Mouse (Mus musculus): ENCODE measurements at regions not wholly inside any gene's neighbourhood (a gene's known extent, or its start where the extent isn't known, plus 50 kb on each side); places are given as distances from the start of the nearest gene placed in this dataset.
A peak's percentile ranks its signal among the peaks of the same experiment; 100 is the strongest.

DNA sequence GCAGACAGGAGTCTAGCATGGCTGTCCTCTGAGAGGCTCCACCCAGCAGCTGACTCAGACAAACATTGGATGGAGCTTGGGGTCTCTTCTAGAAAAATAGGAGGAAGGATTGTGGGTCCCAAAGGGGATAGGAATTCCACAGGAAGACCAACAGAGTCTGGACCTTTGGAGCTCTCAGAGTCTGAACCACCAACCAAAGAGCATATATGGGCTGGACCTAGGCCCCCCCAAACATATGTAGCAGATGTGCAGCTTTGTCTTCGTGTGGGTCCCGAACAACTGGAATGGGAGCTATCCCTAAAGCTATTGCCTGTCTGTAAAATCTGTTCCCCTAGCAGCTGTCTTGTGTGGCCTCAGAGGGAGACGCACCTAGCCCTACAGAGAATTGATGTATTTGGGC lies 50.1 kb upstream of the Cpm start:
- DNase-seq (ENCODE audit: low spot score in 2 of 2) = no peak

DNA sequence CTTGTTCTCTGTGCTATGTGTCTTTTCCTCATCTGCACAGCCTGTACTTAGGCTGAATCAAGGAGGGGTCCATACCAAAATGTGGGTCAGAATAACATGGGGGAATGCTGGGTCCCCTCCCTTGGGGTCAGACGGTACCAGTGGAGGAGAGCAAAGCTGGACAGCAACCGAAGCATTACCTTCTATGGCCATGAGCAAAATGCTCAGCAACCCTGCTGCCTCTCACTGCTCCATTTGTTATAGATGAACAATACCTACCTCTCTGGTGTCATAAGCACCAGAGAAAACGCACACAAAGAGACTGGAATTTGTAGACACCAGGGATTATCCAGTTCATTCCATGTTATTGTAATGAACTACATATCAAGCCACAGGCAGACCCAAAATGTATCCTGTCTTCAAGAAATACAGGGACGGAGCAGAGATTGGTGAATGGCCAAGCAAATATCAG lies 50.6 kb upstream of the Cpm start:
- DNase-seq (ENCODE audit: low spot score in 2 of 2) = no peak

DNA sequence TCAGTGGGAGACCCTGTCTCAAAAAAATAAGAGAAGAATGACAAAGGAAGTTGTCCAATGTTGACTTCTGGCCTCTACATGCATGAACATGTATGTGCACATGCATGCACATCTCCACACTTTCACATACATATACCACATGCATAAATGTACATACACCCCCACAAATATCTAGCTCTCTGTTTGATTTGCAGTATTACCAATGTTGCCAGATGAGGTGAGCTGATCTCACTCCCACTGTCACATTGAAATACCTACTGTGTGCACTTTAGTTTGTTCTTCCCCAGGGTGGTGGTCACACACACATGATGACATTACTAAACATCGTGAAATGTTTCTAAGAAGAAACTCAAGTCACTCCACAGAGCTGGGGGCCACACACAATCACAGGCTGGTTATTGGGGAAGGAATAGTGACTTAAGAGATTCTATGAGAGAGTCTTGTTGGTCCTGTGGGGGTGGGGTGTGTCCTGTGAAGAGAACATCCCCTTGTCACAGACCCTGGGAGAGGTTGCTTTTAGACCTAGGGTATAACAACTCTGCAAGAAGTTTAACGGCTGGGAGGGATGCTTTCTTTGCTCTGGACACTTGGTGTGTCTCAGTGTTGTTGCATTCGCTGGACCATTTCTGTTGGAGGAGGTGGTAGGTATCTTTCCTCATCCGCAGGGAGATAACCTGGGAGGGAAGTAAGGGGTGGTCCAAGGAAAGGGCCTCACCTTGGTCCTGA lies 51.2 kb upstream of the Cpm start:
- no peak for DNase-seq (ENCODE audit: low spot score in 2 of 2)

DNA sequence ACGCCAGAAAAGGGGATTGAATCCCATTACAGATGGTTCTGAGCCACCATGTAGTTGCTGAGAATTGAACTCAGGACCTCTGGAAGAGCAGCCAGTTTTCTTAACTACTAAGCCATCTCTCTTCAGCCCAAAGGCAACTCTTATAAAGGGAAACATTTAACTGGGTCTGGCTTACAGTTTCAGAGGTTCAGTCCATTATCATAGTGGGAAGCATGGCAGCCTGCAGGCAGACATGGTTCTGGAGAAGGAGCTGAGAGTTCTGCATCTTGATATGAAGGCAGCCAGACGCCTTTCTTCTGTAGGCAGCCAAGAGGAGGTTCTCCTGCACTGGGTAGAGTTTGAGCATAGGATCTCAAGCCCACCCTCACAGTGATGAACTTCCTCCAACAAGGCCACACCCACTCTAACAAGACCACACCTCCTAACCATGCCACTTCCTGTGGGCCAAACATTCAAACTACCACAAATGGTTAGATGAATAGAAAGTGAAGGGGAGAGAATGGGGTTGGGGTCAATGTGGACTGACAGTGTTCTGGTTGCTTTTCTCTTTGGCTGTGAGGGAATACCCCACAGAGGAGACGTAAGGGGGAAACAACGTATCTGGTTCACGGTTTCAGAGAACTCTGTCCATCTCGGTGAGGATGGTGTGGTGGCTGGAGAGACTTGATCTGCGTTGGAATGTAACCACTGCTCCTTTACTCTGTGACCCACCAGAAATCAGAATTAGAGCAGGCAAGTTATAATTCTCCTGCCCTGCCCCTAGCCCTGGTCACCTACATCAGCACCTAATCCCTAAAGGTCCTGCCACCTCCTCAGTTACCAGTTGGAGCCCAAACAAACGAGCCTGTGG lies 52.2 kb upstream of the Cpm start:
- DNase-seq (ENCODE audit: low spot score in 2 of 2) = no peak

DNA sequence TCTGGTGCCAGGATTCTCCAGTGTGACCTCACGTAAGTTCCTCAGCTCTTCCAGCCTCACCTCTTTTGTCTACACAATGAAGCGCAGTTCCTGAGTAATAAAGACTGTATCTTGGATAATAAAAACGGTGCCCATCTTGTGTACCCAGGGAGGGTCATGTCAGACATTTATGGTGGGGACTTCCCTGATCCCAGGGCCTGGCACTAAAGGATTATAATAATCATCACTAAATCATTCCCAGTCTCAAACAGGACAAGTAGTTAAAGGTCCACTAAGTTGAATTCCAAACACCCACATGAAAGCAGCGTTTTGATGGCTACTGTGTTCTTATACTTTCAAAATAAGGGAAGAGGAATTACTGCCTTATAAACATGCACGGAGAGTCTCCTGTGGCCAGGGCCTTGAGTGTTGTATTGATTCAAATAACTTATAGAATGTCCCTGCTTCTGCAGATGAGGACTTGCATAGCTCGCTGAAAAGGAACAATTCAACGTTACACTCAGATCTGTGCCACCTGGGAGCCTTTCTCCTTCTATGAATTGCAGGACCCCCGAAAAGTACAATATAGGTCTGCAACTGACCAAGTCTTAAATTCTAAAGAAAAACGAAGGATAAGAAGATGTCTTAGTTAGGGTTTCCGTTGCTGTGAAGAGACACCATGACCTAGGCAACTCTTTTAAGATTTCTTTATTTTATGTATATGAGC lies 53.0 kb upstream of the Cpm start:
- DNase-seq (ENCODE audit: low spot score in 2 of 2) = no peak

DNA sequence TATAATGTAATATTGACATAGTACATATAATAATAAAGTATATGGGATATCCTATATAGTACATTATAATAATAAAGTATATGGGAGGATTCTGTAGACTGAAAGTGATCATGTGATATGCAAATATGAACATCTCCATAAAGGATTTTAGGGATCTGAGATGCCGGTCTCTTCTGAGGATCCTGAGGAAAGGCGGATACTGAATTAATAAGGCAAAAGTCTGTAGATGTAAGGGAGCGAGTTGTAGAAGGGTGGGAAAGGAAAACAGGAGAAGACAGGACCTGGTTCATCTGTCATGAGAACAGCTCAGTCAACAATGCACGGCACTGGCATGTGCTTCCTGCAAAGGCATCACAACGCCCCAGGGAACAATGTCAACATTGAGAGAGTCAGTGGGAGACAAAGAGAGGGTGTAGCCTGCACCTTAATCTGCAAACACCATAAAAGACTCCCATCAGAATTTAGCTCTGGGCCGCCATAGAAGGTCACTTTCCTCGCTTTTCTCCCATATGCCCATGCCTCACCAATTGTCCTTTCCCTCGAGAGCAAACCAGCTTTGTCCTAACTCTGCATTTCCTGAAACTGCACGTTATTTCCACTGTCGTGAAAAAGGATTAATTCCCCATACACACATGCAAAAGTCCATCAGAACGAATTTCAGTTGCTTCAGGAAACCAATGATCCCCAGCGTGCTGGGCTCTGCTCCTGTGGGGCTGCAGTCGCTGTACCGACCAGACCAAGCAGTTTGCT lies 53.7 kb upstream of the Cpm start:
- DNase-seq (ENCODE audit: low spot score in 2 of 2) = no peak

DNA sequence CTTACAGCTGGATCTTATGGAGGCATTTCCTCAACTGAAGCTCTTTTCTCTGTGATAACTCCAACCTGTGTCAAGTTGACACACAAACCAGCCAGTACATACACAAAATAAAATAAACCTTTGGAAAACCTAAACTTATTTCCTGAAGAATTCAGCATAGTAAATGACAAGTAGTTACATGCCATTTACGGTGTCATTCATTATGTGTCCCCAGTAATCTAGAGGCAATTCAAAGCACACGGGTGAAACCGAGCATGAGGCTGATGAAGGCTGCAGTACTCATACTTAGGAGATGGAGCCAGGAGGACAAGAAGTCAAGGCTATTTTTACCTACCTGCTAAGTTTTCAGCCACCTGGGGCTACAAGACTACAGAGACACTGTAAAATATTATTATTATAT lies 54.4 kb upstream of the Cpm start:
- DNase-seq (ENCODE audit: low spot score in 2 of 2) = no peak

DNA sequence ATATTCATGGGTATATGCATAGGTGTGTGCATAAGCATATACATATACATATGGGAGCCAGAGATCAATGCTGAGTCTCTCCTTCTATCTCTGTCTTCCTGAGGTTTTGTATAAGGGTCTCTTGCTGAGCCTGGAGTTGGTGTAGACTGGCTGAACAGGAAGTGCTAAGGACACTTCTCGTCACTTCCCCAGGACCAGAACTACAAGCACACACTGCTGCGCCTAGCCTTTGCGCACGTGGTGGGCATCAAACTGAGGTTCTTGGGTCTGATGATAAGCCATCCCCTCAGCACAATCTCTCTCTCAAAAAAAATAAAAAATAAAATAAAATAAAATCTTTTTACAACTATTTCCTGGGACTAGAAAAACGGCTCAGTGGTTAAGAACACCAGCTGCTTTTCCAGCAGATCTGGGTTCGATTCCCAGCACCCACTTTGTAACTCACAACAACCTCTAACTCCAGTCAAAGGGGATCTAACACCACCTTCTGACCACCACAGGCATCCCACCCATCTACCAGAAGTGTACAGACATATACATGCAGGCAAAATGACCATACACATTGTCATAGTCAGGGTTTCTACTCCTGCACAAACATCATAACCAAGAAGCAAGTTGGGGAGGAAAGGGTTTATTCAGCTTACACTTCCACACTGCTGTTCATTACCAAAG lies 55.1 kb upstream of the Cpm start:
- DNase-seq (ENCODE audit: low spot score in 2 of 2) = no peak

DNA sequence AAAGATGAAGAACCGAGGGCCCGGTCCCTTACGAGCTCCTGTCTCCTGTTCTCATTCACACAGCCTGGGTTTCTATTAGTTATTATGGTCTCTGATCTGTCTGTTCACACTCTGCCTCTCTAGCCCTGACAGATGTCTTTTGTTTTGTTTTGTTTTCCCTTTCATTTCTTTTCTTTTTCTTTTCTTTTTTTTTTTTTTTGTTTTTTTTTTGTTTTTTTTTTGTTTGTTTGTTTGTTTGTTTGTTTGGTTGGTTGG lies 55.8 kb upstream of the Cpm start:
- DNase-seq (ENCODE audit: low spot score in 2 of 2) = no peak

DNA sequence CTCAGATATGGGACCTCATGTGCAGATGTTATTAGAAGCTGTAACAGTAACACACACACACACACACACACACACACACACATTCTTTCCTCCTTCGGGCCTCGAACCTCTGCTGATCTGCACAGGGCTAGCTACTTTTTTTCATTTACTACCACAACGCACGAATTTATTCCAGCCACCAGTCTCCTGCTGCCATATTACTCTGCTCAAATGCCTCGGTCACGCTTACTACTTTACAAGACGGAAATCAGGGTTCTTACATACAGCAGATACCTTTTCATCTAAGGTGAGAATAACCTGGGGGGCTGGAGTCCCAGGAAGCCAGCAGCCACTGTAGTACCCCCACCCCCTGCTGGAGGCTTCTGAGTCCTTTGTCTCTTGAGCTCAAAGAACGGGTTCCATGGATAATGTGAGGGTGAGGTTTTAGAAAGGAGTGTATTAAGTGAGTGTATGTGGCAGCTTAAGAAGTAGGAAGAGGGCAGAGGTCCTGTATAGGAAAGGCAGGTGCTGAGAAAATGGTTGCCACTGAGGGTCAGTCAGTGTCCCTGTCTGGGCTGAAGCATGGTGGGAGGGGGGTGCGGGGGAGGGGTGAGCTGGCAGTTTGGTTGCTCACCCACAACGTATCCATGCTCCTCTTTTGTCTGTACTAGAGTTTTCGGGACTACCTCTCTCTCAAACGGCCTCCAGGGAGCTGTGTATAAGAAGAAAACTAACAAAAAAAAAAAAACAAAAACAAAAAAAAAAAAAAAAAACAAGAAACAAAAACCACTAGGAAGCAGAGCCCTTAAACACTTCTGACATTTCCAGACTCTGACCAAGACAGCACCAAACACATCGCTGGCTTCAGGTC lies 56.3 kb upstream of the Cpm start:
- DNase-seq (ENCODE audit: low spot score in 2 of 2) = no peak

DNA sequence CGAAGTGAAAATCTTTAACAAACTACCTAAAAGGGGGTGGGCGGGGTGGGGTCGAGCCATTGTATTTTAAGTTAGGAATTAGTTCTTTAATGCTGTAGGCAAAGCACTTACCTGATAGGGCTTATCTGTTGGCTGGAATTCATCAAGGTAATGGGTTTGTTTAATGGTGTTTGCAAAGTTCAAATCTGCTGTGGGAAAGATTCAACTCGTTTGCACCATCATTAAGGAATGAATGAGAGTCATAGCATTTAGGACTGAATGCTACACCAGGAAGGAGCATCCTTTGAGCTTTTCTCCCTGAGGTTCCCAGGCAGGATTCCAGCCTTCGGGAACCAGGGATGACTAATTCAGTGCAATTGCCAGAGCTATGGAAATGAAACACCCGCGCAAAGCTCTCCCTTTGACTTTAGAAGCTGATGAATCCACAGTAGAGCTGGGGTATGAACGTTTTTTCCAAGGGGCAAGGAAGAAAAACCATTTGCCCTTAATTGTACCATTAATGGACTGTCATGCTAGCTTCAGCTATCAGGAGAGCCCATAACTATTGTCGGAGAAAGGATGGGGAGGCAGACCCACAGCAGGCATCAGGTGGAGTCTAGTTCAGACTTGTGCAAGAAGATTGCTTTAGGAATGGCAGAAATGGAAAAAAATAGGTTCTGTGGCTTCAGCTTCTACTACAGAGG lies 57.3 kb upstream of the Cpm start:
- DNase-seq (ENCODE audit: low spot score in 2 of 2) = peak in 1 of 2 experiments; percentile 25

DNA sequence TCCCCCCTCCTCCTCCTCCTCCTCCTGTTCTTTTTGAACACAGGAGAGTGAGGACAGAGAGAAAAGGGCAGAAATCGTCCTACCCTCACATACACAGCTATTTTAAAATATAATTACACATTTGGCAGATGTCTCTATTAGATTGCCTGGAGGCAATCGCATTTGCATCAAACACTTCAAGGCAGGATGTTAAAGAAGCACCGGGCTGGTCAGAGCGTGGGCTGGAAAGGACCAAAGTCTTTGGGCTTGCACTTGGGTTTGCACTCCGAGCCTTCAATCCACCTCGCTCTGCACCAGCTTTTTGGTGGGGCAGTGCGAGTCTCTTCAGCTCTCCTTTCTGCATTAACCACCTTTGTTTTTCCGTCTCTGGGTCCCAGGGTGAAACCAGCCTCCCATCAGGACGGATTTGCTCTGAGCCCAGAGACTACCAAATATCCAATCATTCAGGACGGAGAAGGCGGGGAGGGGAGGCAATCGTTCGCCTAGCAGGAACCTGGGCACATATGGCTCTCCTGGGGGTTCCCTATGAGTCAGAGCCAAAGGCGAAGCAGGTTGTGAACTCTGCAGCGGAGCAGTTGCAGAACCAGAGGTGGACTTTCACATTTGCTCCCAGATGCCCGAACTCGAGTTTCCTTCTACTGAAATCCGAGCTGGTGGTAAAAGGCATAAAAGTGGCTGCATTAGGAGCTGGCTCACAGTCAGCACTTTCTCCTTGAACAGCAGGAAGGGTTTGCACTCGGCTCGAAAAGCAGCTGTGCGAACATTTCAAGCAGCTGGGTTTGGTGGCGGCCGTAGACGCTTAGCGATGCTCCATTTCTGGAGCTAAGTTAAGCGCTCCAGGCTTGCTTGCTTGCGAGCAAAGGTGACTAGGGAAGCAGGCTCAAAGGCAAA lies 58.1 kb upstream of the Cpm start:
- DNase-seq (ENCODE audit: low spot score in 2 of 2) = no peak

DNA sequence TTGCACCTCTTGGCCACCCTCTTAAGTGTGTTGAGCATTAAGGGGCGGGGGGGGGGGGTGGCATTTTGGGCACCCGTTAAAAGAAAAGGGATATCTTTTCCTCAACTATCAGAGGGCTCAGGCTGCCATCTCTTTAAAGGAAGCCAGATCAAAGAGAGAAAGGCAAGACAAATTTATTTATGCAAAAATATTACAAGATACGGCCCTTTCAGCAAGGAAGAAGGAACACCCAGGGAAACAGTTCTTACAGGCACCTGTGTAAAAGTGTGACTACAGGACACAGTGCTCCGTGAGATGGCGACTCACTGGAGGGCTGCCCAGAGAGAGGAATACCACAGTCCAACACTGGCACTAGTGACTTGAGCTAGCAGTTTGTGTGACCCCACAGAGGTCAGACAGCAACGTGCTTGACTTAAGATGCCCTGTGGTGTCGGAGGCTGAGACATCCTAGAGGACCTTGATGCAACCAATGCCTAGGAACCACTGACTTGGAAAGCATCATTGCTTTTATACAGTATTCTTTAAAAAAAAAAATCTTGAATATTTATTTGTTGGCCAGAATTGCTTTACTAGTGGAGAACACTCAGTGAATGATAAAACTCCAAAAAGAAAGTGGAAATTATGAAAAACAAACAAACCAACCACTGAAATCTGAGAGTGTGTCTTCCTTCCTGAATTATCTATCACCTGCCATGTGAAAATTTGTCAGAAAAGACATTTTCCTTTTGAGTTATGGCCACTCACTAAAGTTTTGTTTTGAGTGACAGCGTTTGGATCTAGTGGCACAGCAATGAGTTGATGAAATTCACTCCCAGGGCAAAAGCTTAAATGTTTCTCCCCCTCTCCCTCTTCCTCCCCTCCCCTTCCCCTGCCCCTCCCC lies 59.0 kb upstream of the Cpm start:
- no peak for DNase-seq (ENCODE audit: low spot score in 2 of 2)

DNA sequence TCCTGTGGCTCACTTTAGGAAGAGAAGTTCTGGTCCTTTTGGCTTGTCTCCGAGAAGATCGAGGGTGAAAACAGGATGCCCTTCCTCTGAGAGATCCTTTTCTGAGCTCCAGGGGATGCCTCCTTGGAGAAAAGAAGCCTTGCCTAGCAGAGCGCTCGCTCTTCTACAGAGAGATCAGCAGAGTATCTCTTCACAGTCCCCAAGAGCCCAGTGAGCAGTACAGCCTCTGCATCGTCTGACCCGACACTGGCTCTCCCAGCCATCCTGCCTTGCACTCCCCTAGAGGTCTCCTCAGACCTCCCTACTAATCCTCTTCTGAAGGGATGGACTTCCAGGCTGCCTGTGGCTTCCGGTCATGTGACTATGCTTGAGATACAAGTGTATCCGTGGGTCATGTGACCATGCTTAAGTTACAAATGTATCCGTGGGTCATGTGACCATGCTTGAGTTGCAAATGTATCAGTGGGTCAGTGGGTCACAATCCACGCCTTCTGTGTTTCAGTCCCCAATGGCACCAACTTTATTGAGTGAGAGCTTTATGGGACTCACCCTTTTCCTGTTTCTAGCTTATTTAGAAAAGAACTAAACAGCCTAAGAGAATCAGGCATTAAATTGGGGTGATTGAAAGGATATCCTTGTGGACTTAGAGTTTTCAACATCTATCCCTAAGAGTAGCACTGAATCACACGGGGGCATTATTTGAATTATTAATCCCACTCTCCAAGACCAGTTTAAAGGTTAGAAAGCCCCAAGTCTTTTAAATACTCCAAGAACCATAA lies 59.8 kb upstream of the Cpm start:
- DNase-seq (ENCODE audit: low spot score in 2 of 2) = no peak

DNA sequence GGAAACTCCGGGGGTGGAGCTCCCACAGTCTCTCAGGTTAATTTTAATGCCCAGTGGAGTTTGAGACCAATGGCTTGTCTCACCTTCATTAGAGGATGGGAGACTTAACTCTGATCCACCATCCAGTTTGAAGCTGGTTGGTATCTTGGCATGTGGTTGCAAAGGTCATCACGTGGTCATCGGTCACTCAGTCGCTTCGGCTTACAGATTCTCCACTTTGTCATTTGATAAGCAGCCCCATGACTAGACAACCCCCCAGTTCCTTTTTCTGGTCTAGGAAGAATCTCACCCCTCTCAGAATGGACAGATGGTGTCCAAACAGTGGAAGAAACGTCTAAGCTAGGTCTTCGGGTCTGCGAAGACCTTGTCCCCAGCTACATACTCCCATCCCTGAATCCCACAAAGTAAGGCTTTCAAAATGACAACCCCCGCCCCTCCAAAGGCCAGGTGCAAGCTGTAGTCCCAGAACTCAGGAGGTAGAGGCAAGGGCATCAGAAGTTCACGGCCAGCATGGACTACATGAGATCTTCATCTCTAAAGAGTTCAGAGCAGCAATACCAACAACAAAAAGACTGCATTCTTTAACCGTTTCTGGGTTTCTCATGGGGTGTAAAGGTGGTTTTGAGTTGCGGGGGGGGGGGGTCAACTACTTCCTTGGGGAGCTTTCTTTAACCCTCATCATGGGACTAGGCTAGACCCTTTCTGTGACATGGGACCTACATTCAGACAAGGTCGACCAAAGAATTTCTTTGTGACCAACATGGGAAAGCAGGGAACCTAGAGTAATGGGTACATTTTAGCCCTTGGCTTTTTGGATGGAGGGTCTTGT lies 60.6 kb upstream of the Cpm start:
- no peak for DNase-seq (ENCODE audit: low spot score in 2 of 2)

DNA sequence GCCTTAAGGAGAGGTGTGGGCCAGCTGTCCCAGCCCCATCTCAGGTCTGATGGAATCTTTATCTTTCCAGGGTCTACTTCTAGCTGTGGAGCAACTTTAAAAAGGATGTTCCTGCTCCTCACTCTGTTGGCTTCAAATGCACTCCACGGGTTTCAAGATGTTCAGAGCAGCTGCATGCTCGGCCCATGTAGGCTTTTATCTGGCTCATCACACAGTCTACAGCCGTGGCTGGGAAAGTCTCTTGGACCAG lies 61.2 kb upstream of the Cpm start:
- no peak for DNase-seq (ENCODE audit: low spot score in 2 of 2)

Data from right cerebral cortex, postnatal 36 days (tissue).